Mouse (Mus musculus): Measurements from ENCODE around the gene Spata18.

Gene Spata18

GRCm38 (mm10) chr5:73651061-73651854, at the start of gene Spata18:
Spata18 (plus strand) TSS chr5:73651379.
- no peak for DNase-seq (ENCODE audit: low spot score in 2 of 2)

- DNase-seq (ENCODE audit: low spot score in 2 of 2): no peak
Observed at GRCm38 (mm10) chr5:73602865-73603264, 48.3 kb upstream of the Spata18 start.

DNA sequence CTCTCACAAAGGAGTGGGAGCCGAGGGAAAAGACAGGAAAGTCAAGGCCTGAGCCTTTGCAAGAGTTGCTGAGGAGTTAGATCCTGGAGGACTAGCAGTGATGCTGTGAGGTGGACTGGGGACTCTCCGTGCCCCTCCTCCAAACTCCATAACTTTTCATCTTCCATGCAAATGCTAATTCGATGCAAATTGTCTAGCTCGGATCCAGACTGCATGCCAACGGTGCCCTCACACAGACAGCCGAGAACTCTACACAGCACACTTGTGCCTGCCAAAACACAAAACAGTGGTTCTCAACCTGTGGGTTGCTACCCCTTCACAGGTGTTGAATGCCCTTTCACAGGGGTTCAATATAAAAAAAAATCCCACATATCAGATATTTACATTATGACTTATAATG, 46.6 kb upstream of the Spata18 start:
- no peak for DNase-seq (ENCODE audit: low spot score in 2 of 2)

DNA sequence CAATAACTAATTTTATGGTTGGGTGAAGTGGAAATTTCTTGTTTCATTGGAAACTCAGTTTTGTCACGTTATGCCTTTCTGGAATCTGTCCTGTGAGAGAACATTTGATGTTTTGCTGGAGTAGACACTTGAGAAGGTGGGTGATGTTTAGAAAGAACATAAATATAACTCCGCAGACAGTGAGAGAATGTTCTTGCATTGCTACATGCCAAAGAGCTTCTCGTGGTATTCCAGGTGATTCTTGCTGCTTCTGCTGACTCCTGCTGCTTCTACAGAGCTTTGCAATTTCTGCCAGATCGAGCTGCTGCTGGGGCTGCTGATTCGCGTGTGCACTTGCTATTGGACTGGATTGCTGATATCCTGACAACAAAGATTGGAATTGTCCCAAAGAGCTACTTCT, 46.2 kb upstream of the Spata18 start:
- DNase-seq (ENCODE audit: low spot score in 2 of 2): peak in 1 of 2 experiments; percentile 40

DNA sequence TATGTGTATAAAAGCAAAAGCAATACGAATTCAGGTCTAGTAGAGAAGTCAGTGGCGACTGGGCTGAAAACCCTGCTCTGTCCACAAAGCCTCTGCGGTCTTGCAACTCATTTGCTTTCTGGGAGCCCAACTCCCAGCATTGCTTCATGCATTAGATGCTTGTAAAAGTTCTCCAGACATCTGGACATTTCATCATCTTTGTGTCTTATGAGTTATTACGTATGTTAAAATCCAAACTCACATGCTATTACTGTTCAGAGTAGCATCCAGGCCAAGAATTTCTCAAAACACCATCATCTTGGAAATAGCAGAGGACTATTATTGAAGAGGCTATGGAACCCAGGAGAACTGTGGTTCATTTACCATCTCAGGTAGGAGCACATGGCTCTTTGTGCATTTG, 40.1 kb upstream of the Spata18 start:
- DNase-seq (ENCODE audit: low spot score in 2 of 2): no peak

DNA sequence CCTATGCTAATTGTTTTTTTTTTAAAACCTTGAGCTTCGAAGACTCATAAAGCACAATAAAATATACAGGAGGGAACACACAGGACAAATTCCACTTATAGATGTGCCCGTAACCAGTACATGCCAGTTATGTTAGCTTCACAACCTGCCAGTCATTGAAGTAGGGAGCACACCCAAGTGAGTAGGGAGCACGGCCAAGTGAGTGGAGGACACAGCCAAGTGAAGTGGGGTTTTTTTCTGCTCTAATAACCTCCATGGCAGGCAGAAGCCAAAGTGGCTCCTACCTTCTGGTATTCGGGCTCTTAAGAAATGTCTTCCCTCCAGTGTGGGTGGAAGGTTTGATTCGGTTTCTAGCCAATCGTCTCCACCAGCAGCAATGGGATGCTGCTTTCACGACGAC, 37.9 kb upstream of the Spata18 start:
- DNase-seq (ENCODE audit: low spot score in 2 of 2): no peak

- DNase-seq (ENCODE audit: low spot score in 2 of 2): no peak
Observed at GRCm38 (mm10) chr5:73615211-73615610, 36.0 kb upstream of the Spata18 start.

GRCm38 (mm10) chr5:73618969-73619368, 32.2 kb upstream of the Spata18 start:
- no peak for DNase-seq (ENCODE audit: low spot score in 2 of 2)

- no peak for DNase-seq (ENCODE audit: low spot score in 2 of 2)
Observed at GRCm38 (mm10) chr5:73625505-73625904, 25.7 kb upstream of the Spata18 start.

DNA sequence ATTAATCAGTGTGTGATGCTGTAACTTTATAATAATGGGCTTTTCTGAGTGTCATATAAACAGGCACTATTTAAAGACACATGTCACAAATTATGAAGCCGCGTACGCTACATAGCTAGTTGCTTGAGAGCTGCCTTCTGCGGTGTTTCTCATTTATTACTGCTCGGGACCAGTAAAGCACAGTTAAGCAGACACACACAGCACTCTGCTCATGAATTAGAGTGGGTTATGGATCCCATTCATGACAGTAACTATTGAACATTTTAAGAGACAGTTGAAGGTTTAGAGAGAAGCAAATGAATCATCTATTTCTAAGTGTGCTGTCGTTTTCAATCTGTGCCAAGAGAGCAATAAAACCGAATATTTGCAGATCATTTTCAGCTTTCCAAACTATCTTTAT, 24.3 kb upstream of the Spata18 start:
- DNase-seq (ENCODE audit: low spot score in 2 of 2): no peak

DNA sequence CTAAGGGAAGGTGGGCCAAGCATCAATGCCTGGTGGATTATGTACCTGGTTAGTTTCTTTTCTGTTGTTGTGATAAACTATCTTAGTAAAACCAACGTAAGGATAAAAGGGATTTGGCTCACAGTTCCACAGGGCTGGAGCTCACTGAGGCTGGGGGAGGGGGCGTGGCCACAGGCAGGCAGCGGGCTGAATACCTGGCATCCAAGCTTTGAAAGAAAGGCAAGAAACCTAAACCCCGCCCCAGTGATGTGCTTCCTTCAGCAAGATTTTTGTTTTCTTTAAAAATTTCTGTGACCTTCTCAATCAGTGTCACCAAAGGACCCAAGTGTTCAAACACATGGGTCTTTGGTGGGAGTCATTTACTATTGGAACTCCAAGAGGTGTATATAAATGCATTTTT, 23.6 kb upstream of the Spata18 start:
- no peak for DNase-seq (ENCODE audit: low spot score in 2 of 2)

- DNase-seq (ENCODE audit: low spot score in 2 of 2): no peak
Observed at GRCm38 (mm10) chr5:73627991-73628390, 23.2 kb upstream of the Spata18 start.

DNA sequence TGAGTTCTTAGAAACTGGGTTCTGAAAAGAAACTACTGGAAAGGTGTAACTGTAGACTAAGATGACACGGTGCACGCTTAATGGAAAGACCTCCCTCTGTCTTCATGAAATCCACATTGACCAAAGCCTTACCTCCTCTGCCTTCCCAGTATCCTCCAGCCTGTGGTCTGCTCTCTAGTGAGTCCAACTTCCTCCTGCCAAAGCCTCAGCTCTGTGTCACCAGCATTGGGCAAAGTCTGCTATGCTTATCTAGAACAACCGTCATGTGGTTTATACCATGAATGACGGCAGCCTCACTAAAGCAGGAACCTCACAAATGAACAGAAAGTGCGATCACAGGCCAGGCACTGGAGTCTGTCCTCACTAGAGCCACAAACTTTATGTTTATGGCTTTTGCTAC, 21.0 kb upstream of the Spata18 start:
- DNase-seq (ENCODE audit: low spot score in 2 of 2): no peak

DNA sequence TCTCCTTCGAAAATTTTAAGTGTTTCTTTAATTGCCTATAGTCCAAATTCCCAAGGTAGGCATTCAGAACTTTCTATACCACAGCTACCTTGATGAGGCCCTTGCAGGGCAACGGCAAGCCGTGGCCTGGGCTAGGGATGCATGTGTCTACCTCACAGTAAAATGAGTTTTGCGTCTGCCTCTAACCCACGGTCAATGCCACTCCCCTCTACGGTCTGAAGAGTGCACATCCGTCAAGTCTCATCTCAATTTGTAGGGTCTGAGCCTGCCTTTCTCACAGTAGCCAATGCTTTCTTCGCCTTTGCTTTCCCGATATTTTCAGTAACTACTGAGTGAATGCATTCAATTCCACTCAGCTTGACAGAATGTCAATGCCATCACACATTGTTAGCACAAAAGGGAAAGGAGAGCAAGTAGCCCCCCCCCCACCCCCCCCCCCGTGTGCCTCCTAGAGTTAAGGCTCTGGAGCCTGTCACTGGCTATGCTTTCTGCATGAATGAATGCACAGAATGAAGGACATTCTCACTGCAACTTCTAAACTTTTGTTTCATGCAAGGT, 20.1 kb upstream of the Spata18 start:
- no peak for DNase-seq (ENCODE audit: low spot score in 2 of 2)

- no peak for DNase-seq (ENCODE audit: low spot score in 2 of 2)
Observed at GRCm38 (mm10) chr5:73632291-73632690, 18.9 kb upstream of the Spata18 start, which contains the start of gene Lrrc66. Lrrc66 (minus strand) TSS chr5:73632526.

DNA sequence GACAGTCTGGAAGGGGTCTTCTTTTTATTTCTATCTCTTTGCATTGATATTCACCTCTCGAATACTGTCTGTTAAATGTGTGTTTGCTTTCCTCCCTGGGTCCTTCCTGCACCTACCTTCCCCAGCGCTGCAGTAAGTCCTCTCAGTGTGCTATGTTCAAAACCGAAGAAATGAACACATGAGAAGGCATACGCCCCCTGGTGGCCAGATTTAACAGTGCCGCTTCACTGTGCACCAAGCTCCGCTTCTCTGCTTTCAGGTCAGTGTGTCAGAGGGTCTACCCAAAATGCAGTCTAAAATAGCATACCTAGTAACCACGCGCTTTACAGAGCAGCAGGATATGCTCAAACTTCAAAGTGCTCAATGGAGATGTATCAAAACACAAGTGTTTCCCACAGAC, 18.0 kb upstream of the Spata18 start:
- peak; percentile 79 to 89 for DNase-seq (ENCODE audit: low spot score in 2 of 2)

- no peak for DNase-seq (ENCODE audit: low spot score in 2 of 2)
Observed at GRCm38 (mm10) chr5:73637337-73638107, 13.7 kb upstream of the Spata18 start.

- no peak for DNase-seq (ENCODE audit: low spot score in 2 of 2)
Observed at GRCm38 (mm10) chr5:73641058-73641457, 10.1 kb upstream of the Spata18 start.

GRCm38 (mm10) chr5:73642091-73642490, 9.1 kb upstream of the Spata18 start:
- DNase-seq (ENCODE audit: low spot score in 2 of 2): no peak

- peak; percentile 87 to 89 for DNase-seq (ENCODE audit: low spot score in 2 of 2)
Observed at GRCm38 (mm10) chr5:73647261-73647900, 3.8 kb upstream of the Spata18 start, which contains the start of gene Sgcb. Sgcb (minus strand) TSS chr5:73647790.

DNA sequence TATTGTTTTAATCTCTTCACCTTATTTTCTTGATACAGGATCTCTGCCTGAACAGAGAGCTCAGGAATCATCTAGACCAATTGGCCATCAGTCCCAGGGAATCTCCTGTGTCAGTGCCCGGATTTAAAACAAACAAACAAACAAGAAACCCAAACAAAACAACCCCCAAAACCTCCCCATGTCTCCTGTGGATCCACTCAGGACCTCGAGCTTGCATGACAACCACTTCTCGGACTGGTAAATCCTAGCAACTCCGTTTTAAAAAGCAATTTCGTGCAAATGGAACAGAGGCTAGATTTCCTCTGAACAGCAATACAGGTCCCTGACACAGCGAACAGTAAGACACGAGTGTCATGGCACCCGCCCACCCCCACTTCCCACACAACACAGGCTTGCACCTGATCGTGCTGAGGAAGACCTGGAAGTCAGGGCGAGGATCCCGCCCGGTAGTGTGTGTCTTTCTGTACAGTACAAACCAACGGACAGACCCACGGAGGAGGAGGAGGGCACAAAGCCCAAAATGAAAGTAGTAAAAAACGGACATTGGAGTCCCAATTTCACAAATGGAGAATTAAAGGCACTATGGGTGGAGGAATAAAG, 714 bp upstream of the Spata18 start:
- DNase-seq (ENCODE audit: low spot score in 2 of 2): no peak

DNA sequence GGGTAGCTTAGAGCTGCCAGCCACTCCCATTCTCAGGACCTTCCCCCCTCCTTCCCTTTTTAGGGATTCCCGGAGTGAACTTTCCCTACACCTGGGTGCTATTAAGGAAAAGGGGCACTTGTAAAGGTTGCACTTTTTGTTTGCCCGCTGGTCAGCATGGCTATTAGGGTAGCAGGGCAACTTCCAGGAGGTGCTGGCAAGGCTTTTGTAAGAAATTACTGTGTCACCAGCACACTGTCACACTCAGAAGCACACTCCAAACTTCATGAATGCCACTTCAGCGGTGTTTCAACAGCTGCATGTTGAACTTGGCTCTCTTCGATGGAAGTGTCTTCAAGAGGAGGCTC, 649 bp downstream of the Spata18 start:
- no peak for DNase-seq (ENCODE audit: low spot score in 2 of 2)
